Mouse (Mus musculus) lung, postnatal 25 days (tissue): ENCODE results near the gene Gm20830.
"Not testable (repeated sequence)": the region's sequence is repeated elsewhere in the genome, so short reads cannot be mapped to it uniquely, and the experiment has no call there.

Experiments
- DNase-seq: peaks from one replicate; pipeline ENCODE4 v3.0.0; 2022; ENCODE audit warnings: low spot score

The Gm20830 gene

GRCm38 (mm10) chrY:6918182-6918581 is at the start of gene Gm20830:
Gene Gm20830 (minus strand): TSS chrY:6918282.
- not testable (repeated sequence) for DNase-seq
